Mouse (Mus musculus) small intestine, adult 2 months (tissue): ENCODE results near the gene Rgs9bp.

Experiments
- CTCF ChIP-seq: fragments of 200-500 bp; IDR thresholded peaks from 2 replicates; pipeline ENCODE4 v1.5.1; 2012; ENCODE audit warnings: low read depth, mild to moderate bottlenecking, control low read depth, inconsistent platforms, low read length, moderate library complexity, mixed read lengths; ENCODE audit not compliant: insufficient replicate concordance, insufficient read length; ENCODE audit errors: extremely low read depth
- POLR2A ChIP-seq: fragments of 200-500 bp; IDR thresholded peaks from 2 replicates; pipeline ENCODE4 v1.6.1; 2012; ENCODE audit warnings: low read depth, mild to moderate bottlenecking, control low read depth, inconsistent platforms, low read length, moderate library complexity

DNA sequence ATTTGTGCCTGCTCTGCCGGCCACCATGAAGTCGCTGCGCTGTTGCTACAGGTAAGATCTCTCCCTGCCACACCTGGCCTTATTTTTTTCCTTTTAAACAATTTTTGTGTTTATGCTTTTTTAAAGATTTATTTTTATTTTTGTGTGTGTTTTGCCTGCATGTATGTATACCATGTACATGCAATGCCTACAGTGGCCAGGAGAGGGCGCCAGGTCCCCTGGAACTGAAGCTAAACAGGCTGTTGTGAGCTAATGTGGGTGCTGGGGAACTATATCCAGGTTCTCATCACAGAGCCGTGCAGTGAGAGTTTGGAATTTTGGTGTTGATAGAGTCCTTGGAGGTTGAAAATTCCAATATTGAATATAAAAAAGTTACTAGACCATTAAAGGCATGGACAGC lies 43.1 kb upstream of the Rgs9bp start:
- TF ChIP-seq CTCF (peak; percentile 91; the same call in 1 of the 2 replicates), POLR2A (no peak)
